Mouse (Mus musculus) urinary bladder, postnatal 36 days (tissue): ENCODE measurements around the gene Col5a3.
"Not testable (repeated sequence)": the region's sequence is repeated elsewhere in the genome, so short reads cannot be mapped to it uniquely, and the experiment has no call there.

Experiments
- DNase-seq, 2 experiments: peaks; one replicate each; pipeline ENCODE4 v3.0.0; 2022; ENCODE audit warnings: low spot score in 2 of 2, mixed read lengths in 1 of 2

The Col5a3 gene

DNA sequence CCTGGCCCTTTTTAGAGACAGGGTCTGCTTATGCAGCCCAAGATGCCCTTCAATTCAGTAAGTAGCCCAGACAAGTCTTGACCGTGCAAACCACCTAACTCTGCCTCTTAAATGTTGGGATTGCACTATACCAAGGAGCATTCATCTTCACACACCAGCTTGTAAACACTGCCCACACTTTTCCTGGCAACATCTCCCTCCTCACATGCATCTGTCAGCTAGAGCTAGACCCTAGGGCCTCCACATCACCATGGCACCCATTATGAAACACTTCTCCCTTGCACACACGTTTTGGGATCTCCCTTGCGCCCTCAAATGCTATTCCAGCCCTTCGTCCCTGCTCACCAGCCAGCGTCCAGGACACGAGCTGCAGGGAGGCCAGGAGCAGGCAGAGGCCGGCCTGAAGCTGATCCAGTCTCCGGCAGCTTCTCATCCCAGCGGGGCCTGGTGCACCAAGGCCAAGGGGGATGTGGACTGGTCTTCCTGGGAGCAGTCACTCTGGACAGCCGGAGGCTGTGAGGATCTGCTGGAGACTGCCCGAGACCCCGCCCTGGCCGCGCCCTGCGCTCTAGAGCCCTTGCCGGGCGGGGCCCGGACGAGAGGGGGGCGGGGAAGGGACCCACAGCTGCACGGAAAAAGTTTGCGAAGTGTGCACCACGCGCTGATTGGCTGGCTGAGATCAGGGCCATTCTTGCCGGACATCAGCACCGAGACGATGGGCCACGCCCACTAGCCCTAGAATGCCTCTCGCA is at the start of gene Col5a3:
Gene Col5a3 (minus strand): TSS at position 547 of the 752 bp plus-strand sequence.
- DNase-seq = peak; percentile 54 to 71

DNA sequence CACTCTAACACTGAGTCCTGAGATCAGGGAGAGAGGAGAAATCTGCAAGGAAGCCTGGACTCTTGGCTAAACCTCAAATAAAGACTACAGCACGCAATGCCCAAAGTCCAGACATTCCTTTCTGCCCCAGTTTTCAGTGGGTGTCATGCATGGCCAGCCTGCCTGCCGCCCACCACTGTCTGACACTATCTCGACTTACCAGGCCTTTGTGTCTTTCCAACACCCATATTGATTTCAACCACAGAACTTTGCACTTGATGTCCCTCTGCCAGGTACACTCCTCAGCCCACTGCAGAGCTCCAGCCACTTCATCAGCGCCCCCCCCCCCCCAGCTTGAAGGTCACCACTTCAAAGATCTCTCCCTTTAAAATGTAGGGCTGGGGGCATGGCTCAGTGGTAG is 47.4 kb upstream of the Col5a3 start:
- DNase-seq = no peak

GRCm38 (mm10) chr9:20861821-20862220 is 47.0 kb upstream of the Col5a3 start:
- no peak for DNase-seq

- no peak for DNase-seq
Observed at GRCm38 (mm10) chr9:20859926-20860325, 45.1 kb upstream of the Col5a3 start.

GRCm38 (mm10) chr9:20857131-20857530 is 42.3 kb upstream of the Col5a3 start:
- DNase-seq = peak in 1 of 2 experiments; percentile 49

DNA sequence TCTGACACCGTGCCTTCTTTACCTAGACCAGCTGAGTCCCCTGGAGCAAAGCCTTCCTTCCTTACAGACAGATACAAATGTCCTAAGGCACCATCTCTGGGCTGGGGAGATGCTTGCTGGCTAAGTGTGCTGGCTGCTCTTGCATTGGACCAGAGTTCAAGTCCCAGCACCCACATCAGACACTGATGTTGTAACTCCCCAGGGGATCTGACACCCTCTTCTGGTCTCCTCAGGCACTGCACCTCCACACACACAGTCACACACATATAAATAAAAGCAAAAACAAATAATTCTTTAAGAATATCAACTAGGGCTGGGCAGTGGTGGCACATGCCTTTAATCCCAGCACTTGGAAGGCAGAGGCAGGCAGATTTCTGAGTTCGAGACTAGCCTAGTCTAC is 35.3 kb upstream of the Col5a3 start:
- no peak for DNase-seq

DNA sequence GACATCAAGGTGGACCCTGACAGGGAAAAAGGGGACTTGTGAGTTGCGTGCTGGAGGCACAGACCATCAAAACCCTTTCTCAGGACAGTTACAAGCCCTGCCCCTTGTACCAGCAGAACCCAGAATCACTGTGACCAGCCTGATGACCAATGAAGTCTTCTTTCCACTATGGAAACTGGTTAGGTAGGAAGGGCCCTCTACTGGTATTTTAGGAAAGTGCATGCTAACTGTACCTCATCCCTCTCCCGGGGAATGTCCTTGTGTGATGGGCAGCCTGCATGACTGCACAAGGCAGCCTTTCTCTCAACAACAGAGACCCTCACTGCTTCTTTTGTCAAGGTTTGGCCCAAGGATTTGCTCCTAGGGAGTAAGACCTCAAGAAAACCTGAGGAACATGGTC is 27.8 kb upstream of the Col5a3 start:
- DNase-seq = no peak

DNA sequence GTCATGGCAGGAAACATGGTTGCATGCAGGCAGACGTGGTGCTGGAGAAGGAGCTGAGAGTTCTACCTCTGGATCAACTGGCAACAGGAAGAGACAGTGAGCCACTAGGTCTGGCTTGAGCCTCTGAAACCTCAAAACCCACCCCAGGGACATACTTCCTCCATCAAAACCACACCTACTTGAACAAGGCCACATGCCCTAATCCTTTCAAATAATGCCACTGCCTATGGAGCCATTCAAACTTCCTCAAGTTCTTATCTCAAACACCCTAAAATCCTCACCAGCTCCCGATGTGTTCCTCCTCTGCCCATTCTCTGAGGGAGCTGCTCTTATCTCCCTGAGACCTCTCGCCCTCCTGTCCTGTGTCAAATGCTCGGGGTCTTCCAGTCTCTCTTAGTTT is 27.3 kb upstream of the Col5a3 start:
- no peak for DNase-seq

GRCm38 (mm10) chr9:20838931-20839330 is 24.1 kb upstream of the Col5a3 start:
- DNase-seq = no peak

- DNase-seq = no peak
Observed at GRCm38 (mm10) chr9:20837184-20837947, 22.5 kb upstream of the Col5a3 start.

DNA sequence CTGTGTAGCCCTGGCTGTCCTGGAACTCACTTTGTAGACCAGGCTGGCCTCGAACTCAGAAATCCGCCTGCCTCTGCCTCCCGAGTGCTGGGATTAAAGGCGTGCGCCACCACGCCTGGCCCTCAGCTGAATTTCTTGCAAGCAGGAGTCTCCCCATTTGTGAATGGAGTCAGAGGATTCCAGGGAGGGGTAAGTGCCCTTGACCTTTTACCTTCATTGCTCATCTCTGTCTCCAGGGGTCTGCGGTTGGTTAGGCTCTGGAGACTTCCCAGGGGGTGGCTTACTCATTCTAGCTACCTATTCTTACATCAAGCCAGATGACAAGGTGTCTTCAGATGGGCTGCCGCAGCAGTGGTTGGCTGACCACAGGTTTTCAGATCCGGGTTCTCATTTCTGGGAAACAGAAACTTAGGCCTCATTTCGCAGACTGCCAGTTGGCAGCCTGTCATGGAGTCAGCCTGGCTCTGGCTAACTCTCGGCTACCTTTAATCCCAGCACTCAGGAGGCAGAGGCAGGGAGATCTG is 20.6 kb upstream of the Col5a3 start:
- not testable (repeated sequence) for DNase-seq

DNA sequence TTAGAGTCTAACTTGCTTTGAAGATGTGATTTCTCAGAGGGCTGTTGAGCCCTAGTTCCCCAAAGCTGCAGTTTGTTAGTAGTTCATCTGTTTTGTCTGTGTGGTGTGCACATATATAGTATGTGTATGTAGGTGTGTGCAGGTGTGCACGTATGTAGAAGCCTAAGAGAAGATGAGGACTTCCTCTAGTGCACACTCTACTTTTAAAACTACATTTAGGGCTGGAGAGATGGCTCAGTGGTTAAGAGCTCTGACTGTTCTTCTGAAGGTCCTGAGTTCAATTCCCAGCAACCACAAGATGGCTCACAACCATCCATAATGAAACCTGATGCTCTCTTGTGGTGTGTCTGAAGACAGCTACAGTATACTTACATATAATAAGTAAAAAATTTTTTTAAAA is 20.0 kb upstream of the Col5a3 start:
- no peak for DNase-seq

DNA sequence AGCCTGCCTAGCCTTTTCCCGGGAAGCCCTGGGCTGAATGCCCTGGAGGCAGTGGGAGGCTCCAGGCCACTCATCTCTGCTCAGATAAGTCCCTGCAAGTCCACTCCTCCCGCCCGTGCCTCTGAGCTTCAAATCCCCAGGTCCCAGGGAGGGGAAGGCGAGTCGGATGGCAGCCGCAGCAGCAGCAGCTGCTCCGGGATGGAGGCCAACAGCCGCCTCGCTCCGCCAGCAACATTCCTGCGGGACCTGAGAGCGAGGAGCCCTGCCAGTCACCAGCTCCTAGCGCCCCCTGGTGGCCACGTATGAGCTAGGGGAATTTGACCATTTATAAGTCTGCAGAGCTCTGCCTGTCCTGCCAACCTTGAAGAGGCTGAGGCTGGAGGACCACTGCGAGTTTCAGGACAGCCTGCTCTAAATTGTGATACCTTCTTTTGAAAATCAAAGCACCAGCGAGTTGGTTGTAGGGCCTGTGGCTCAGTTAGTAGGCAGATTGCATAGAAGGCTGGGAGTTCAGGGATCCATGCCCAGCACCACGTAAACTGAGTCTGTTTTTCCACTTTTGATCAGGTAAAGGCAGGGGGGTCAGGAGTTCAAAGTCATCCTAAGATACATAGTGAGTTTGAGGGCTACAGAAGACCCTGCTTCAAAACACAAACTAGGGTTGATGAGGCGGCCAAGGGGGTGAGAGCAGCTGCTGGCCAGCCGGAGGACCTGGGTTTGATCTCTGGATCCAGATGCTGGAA is 16.2 kb upstream of the Col5a3 start:
- peak; percentile 90 to 95 for DNase-seq

DNA sequence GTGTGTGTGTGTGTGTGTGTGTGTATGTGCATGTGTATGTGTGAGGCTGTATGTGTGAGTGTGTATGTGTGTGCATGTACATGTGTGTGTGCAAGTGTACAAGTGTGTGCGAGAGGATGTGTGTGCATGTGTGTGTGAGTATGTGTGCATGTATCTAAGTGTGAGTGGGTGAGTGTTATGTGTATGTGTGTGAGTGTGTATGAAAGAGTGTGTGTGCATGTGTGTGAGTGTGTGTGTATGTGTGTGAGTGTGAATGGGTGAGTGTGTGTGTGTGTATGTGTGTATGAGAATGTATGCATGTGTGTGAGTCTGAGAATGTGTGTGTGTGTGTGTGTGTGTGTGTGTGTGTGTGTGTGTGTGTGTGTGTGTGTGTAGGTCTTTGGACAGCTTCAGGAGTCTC is 13.3 kb upstream of the Col5a3 start:
- no peak for DNase-seq

DNA sequence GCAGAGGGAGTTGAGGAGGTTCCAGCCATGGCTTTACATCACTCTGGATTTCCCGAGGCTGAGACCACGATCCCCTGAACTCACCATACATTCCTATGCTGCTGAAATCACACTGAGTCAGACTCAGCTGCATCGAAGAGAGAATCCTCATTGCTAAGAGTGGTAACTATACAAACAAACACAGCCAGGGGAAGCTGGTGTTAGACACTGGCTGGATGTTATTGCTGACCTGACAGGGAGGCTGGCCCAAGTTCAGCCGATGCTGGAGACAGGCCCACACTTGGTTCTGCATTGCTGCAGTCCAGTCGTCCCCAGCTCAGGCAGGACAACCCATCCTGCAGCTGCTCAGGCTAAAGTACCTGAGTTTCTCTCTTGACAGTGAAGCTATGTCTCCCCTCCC is 10.9 kb upstream of the Col5a3 start:
- peak in 1 of 2 experiments; percentile 36 for DNase-seq

GRCm38 (mm10) chr9:20822821-20823220 is 8.0 kb upstream of the Col5a3 start:
- DNase-seq = no peak

DNA sequence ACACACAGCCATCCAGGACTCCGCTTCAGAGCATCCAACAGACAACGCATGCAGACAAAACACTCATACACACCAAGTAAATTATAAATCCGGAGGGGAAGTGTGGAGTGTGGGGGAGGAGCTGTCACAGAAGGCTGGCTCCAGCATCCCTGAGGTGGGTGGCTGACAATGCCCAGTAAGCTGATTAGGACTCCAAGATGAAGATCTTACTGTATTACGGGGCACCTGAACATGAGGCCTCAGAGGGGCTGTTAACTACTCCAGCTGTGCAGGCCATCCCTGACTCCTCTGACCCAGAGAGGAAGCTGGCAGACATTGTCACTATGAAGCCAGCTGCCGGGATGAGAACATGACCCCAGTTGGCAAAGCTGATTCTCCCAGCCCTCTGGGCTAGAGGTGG is 5.1 kb upstream of the Col5a3 start:
- no peak for DNase-seq

DNA sequence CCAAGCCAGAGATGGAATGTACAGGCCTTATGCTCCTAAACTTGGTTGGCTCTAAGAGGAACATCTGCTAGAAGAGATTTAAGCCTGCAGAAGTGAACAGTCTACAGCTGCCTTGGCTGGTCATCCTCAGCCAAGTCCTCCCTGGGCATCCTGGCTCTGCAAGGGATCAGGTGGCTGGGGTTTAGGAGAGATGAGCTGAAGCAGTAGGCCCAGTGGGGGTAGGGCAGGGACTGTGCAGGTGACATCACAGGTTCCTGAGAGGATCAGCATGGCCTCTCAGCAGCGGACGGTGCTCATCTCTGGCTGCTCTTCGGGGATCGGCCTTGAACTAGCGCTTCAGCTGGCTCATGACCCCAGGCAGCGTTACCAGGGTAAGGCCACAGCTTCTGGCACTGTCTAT is 3.4 kb upstream of the Col5a3 start, which contains the start of gene Rdh8:
Gene Rdh8 (plus strand): TSS at position 268 of the 400 bp plus-strand sequence.
- DNase-seq = no peak

DNA sequence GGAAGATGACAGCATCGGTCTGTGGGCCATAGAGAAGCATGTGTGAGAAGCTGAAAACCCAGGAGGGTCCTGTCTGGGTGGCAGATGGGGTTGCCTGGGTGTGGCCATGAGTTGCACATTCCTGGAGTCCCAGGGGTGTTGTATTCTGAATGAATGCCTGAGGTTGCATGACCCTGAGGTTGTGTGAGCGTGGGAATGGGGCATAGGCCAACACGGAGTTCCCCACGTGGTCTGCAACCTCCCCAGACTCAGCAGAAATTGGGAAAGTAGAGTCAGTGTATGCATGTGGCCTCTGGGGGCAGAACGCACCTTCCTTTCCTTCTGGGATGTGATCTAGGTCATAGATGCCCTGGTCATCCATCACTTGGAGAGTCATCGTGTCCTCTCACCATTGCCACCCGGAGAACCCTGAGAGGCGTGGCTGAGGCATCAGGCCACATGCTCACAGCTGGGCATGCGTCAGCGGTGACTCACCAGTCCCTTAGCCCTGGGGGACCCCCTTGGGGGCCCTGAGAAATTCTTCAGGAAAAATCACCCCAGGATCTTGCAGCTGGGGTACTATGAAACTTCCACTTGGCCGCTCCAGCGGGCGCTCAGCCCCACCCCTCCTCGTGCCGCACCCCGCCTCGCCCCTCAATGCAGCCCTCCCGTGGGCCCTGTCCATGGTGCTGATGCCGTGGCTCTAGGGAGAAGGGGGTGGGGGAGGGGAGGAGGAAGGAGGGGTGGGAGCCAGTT is 2.2 kb downstream of the Col5a3 start:
- DNase-seq = no peak

GRCm38 (mm10) chr9:20810773-20811172 is 4.1 kb downstream of the Col5a3 start:
- no peak for DNase-seq

DNA sequence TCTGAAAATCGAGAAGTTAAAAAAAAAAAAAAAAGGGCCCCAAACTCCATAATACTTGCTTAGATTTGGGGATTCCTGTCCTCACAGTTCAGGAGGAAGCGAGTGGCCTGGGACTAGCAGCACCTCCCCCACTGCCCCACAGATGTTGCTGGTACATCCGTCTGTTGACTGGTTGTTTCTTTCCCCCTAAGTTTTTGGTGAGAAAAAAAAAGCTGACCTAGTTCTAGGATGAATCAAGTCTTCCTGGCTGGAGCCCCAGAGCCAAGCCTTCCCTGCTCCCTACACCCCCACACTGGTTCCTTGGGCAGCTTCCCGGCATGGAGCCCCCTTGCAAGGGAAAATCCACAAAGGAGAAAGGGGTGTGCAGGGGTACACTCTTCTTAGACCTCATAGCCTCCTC is 4.6 kb downstream of the Col5a3 start:
- no peak for DNase-seq
